Mouse (Mus musculus) lung, postnatal 25 days (tissue): ENCODE measurements around the gene Anxa11.
"Not testable (repeated sequence)": the region's sequence is repeated elsewhere in the genome, so short reads cannot be mapped to it uniquely, and the experiment has no call there.

ENCODE experiments used
- DNase-seq: peaks from one replicate; pipeline ENCODE4 v3.0.0; 2022; ENCODE audit warnings: low spot score

The Anxa11 gene

DNA sequence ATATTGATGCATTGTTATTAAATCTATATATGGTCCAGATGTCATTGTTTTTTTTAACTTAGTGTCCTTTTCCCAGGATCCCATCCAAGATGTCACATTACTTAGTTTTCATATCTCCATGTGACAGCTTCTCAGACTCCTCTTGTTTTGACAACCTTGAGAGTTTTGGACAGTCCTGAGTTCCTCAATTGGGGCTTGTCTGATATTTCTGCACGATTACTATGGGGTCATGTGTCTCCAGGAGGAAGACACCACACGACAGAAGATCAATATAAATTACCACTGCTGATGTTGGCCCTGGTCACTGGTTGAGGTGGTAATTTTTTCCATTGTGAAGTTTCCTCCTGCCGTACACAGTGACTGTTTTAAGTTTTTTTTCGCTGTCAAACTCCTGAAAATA, 377 bp upstream of the Anxa11 start:
- DNase-seq: no peak

DNA sequence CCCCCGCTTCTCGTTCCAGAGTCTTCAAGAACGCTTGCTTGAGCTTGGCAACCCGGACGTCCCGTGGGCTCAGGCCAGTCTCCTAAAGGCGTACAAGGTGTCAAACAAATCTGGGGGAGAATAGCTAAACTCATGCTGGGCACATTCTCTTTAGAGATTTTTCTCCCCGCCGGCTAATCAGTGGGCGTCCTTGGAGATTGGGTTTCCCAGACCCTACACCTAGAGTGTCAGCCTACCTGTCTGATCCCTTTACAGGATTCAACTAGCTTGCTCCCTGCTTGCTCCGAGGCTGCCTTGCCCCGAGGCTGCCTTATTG, 690 bp downstream of the Anxa11 start:
- DNase-seq: no peak

DNA sequence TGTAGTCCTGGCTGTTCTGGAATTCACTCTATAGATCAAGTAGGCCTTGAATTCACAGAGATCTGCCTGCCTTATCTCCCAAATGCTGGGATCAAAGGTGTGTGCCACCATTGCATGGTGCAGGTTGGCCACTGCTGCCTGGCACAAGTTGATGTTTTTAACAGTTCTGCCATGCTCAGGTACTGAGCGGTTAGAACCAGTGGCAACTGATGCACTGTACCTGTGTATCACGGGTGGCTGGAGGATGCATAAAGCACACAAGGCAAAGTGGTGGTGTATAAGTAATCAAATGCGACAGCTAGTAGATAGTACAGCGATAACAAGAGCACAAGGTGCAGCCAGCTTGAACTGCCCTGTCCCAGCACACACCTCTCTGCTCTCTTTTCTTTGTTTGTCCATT, 2.4 kb downstream of the Anxa11 start:
- no peak for DNase-seq

DNA sequence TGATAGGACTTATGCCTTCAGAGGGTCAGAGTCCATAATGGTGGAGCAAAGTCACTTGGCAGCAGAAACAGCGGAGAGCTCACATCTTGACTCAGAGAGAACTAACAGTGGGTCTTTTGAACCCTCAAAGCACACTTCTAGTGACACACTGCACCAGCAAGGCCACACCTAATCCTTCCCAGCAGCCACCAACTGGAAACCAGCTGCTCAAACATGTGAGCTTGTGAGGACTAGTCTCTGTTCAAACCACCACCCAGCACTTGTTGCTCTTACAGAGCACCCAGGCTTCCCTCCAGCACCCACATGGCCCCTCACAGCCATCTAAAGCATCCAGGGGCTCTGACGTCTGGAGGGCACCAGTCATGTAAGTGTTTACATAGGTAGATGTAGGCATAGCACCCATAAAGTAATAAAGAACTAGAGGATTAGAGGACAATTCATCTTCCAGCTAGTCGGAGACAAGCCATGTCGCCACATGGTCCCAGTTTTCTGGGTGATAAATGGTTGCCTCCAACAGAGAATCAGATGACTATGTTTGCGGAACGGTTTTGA, 4.0 kb downstream of the Anxa11 start:
- DNase-seq: no peak

DNA sequence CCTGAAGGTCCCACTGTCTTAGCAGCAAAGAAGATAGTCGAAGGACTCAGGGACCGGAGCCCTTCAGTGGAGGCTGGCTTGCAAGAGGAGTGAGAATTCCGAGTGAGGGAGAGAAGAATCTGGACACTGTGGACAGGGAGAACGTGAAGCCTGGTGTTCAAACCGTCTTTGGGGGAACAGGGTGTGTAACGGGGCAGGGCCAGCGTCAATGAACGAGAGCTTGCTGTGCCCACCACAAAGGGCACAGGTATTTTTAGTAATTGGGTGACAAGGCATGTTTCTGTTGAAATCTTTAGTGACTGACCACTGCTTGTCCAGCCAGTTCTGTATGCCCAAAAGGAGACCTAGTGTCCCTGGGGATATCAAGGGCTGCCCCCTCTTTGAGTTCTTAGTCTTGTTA, 4.6 kb downstream of the Anxa11 start:
- DNase-seq: no peak

DNA sequence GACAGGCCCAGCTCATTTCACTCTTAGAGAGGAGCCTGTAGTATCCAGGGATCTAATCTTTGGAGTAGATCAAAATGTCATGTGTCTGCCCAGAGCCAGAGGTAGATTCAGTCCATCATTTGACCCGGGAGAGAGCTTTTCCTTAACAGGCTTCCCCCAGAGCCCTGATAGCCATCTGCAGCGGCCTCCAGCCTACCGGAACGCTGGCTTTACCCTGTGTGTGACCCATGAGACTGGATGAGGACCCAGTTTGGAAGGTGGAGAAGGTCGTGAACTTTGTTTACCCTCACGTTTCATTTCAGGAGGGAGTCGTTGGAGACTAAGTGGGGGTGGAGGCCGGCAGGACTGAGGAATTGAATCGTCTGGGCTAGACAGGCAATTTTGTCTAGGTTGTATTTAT, 5.7 kb downstream of the Anxa11 start:
- DNase-seq: no peak

DNA sequence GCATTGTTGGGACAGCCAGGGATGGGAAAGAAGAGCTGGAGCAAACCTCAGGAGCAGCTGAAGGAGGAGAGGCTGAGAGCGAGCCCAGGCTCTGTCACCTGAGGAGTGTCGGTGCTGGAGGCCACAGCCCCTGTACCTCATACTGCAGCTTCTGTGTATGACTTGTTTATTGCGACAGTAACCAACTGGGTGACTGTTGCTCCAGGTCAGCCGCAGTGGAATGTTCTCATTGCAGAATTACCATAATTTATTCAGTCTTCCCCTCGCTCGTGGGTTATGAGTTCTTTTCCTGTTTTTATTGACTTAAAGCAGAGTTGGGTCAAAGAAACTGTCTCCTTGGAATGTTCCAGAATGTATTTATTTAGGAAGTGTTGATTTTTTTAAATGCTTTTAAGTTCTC, 6.3 kb downstream of the Anxa11 start:
- DNase-seq: no peak

DNA sequence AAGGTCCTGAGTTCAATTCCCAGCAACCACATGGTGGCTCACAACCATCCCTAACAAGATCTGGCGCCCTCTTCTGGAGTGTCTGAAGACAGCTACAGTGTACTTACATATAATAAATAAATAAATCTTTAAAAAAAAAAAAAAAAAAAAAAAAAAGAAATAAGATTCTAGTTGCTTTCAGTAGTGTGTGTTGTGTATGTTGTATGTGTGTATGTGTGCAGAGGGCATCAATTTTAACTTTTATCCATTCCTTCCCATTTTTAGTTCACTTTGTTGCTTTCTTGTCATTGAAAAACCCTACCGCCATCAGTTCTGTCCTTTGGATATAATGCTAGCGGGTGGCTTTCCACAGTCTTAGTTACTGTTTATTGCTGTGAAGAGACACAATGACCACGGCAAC, 6.8 kb downstream of the Anxa11 start:
- DNase-seq: not testable (repeated sequence)

DNA sequence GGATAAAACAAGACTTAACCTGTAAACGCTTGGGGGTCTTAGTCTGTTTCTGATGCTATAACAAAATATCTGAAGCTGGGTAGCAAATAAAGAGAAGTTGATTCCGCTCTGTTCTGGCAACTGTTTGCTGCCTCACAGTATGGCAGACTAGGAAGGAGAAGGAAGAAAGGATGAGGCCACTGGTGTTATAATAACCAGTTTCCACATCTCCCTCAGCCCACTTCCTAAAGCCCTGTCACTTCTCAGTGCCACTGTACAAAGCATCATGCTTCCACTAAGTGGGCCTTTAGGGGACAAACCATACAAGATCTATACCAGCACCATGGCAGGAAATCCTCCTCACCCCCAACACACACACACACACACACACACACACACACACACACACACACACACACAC, 8.5 kb downstream of the Anxa11 start:
- DNase-seq: no peak

DNA sequence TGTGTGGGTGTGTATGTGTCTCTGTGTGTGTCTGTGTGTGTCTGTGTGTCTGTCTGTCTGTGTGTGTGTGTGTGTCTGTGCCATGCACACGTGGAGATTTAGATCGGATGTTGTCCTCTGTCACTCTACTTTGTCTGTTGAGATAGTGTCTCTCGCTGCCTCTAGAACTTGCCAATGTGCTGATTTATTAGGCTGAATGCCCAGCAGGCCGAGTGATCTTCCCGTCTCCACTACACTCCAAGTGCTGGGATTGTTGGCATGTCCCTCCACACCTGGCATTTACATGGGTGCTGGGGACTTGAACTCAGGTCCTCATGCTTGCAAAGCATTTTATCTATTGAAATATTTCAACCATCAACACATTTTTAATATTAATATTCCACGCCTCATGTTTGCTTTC, 9.2 kb downstream of the Anxa11 start:
- DNase-seq: no peak

DNA sequence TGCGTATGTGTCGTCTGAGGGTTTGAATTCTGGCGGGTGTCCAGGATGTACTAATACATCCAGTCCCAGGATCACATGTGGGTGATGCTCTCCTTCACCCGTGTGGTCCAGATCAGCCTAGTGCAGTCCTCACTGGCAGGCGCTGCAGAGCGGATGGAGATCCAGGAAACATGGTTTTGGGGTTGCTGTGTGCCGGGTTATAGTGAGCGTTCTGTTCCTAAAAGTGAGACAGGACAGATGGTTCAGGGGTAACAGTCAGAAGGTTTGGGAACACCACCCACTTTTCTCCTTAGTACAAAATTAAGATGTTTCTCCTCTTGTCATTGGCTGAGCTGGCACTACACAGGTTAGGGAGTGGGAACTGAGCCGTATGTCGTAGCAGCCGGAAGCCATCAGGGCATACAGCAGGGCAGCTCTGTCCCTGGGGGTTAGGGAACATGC, 10.2 kb downstream of the Anxa11 start:
- no peak for DNase-seq

DNA sequence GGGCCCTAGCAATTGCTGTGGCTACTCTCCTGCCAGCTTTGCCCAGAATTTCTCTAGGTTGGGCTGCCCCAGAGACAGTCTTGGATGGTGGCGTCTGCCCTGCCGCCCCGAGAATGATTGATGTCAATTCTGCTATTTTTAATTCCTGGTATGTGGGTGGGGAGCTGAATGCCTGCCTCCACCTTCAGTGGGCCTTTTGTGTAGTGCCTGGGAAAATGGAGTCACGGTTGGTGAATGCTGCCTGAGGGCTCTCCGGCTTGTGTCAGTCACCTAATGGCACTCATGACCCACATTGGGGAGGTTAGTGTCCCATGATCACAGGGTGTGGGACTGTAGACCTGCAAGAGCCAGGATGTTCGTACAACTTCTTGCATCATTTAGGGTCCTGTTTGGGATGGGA, 11.3 kb downstream of the Anxa11 start:
- DNase-seq: no peak

DNA sequence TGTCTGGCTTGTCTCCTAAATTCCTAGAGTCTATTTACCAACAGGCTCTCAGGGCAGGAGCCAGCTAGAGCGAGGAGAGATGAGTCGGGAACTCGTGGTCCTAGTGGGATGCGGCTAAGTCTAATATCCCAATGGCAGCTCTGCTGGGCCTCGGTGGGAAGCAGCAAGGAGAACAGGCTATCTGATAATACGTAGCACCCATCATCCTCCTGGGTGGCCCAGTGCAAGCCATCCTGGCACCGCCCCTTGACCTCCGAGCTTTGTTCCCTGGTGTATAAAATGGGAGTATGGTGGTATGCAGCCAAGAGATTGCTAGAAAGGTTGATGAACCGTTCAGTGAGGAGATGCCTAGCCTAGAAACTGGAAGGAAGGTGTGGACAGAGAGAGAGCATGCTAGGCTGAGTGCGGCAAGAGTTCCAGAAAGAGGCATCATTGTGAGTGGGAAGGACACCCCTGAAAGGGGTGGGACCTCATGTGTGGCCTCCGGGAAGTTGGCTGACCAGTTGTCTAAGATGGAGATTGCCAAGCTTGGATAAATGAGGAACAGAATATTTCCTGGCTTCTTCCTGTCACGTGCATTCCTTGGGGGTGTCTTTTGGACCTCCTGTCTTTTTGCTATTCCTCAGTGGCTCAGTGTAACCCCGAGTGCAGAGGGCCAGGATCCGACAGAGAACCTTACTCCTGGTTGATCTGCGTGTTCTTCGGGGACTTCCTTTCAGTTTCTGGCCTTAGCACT, 11.9 kb downstream of the Anxa11 start:
- no peak for DNase-seq

DNA sequence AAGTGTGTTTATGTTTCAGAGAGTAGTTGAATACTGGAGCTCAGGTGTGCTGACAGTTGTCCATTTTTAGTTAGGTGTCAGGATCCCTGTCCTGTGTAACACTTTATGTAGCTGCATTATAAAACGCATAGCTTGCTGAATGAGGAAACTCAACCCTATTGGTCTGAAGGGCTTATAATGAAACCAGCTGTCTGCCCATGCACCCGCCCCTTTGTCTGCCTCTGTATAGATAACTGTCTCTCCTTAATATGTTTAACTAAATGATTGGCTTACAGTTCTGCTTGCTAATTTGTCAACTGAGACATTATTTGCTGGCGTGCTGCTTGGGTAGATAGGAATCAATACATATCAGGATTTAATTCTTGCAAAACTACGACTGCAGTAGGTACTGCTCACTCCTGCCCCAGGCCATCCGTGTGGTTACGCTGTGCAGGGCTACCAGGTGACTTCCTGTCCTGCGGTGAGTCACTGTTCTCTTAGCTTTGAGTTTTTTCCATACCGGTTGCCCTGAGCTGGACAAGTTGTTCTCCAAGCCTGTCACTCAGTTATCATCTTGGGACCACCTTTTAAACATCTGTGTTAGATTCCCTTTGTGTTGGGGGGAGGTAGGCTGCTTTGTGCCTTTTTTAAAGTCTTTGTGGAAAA, 13.4 kb downstream of the Anxa11 start:
- DNase-seq: no peak

DNA sequence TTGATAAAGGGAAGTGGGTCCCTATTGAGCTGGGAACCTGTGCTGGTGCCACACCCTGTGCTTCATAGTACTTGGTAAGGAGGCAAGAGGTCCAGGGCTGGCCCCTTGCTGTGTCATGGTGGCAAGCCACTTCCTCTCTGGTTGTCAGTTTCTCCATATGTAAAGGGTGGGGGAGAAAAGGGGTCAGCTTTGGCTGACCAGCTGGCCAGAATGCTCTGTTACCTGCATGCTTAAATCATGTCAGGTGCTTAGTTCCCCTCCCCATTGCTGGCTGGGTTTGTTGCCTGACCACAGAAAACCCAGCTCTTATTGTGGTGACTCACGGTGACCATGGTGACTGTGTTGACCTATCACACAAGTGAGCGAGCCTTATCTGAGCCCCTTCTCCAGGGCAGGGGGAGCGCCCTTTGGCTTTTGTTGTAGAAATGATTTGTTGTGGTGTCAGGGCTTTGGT, 15.2 kb downstream of the Anxa11 start:
- peak; percentile 59 for DNase-seq

DNA sequence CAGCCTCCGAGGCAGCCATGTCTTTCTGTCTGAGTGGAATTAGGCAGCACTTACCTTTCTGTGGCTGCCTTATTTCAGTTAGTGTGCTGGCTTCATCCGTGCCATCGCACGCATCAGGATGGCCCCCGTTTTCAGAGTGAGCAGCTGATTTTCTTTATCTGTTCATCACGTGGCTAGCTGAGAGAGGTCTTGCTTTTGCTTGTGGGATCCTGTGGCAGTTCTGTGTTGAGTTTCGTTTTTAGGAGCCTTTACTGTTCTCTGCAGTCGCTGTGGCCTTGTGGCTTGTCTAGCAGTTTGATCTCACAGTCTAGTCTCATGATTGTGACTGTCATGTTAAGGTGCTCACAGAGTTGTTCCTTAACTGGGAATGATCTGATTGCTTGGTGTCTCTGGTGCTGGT, 16.0 kb downstream of the Anxa11 start:
- no peak for DNase-seq

DNA sequence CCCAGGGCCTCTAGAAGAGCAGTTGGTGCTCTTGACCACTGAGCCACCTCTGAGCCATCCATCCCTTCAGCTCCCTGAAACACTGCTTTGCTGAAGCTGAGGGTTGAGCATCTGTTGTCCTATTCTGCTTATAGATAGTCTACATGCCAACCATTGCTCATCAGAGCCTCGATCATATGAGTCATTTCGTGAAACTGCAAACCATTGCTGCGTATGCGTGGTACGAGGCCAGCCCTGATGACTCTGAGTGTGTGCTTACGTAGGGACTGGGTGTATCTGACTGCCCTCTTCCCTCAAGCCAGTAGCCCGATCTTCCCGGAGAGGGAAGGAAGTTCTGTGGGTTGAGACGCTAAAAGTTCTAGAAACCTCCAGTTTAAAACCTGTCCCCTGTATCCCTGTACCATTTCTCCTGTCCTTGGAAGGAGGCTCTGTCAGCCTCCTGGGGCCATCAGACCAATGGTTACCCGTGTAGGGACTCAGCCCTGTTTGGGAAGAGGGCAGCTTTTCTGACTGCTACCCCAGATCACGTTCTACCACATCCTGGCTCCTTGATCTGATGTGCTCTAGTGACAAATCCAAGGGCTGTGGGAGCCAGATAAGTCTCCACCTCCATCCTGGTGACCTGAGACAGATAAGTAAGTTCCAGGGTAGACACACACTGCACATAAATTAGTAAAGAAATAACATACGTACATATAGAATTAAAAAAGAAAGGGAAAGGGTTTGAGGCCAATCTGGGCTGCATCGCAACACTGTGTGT, 20.0 kb downstream of the Anxa11 start:
- DNase-seq: no peak

DNA sequence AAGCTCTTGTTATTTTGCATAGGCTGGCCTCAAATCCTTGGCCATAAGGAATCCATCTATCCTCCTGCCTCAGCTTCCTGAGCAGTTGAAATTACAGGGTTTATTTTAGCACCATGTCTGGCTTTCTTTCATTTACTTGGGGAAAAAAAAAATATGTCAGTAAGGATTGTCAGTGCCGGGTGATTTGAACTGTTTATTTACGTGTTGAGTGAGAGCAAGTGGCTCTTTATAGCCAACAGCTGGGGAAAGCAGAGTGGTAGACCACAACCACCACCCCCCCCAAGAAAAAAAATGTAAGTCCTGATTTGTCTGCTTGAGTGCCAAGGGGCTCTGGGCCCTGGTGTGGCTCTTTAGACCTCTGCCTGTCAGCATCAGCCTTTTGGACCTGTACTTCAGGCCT, 21.8 kb downstream of the Anxa11 start:
- no peak for DNase-seq

DNA sequence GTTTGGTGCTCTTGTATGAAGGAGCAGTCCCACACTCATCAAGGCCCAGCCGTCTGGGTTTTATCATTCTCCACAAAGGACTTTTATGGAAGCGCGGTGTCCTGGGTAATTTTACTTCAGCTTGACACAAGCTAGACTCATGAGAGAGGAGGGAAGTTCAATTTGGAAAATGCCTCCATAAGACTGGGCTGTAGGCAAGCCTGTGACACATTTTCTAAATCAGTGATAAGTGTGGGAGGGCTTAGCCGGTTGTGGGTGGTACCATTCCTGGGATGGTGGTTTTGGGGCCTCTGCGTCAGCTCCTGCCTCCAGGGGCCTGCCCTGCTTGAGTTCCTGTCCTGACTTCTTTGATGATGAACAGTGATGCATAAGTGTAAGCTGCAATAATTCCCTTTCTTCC, 23.3 kb downstream of the Anxa11 start:
- no peak for DNase-seq

DNA sequence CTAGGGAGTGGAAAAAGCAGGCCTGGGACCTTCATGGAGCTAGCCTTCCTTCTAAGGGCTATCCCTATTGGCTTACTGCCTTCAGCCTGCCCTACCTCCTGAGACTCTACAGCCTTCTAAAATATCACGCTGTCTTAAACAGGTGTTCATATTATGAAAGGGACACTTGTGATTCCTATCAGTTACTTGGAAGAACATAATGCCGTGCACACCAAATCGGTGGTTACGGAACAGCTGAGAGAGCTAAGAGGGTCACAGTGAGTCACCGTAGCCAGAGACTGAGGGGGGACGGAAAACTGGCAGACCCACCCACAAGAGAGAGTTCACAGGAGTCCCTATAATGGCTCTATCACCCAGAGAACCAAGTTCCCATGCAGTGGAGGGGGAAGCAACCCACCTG, 24.4 kb downstream of the Anxa11 start:
- DNase-seq: no peak

DNA sequence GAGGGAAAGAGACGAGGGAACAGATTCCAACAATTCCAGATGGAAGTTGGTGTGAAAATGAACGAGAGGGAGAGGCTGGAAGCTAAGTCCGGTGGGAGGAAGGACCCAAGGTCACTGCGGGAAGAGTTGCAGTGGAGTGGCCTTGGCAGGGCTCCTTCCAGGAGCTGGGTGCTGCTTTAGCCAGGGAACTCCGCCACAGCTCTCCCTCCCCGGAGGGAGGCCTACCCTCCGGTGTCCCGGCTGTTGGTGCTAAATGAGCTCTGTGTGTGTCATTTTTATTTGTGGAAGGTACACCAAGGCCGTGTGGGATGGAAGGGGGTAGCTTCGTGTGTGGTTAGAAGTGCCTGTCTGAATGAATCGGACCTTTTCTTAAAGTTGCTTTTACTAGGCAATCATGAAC, 24.9 kb downstream of the Anxa11 start:
- no peak for DNase-seq

DNA sequence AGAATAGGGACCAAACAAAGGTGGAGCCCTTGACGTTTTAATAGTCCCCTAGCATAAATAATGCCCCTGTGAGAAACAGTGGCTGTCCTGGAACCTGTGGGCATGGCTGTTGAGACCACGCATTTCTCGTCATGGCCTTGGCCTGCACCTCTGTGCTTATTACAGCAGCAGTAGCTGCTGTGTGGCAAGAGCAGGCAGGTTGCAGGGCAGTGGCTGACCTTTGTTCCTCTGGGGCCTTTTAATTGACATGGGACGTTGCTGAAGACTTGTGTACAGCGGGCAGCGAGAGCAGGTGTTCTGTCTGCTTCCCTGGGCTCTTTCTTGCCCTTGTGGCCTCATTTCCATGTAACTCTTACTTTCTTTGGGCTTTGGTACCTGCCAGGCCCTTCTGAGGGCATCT, 25.9 kb downstream of the Anxa11 start:
- DNase-seq: no peak

DNA sequence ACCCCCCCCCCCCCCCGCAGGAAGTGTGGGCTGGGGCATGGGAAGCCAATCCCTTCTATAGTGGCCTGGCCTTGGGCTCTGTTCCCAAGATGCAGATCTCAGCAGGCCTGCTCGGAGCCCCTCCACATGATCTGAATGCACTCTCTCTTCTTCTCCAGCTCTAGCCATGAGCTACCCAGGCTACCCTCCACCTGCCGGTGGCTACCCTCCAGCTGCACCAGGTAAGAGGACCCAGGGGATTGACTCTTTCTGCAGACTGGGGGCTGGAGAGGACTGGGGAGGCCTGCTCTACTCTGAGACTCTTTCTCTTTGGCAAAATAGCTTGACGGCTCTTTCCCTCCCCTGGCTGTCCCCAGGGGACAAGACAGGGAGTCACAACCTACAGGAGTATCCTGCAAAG, 26.8 kb downstream of the Anxa11 start:
- DNase-seq: no peak
